Mouse (Mus musculus) forebrain, embryonic 13.5 days (tissue): ENCODE data around the gene Tango2. TPM values are rescaled to one million over a fixed set of nuclear protein-coding genes. Genes with fewer than 3 reads are reported as not detected.

Source experiments
- ATAC-seq: fragments of 200-750 bp; cut with Nextera tagmentation; 2 replicates; pipeline ENCODE4 v1.8.0; 2017
- H3K27ac ChIP-seq: fragments of 300-500 bp; sonication (generic); 2 replicates; pipeline ENCODE4 v1.5.1; 2015; ENCODE audit warnings: inconsistent platforms, mild to moderate bottlenecking, moderate library complexity
- H3K27me3 ChIP-seq: fragments of 300-500 bp; sonication (generic); 2 replicates; pipeline ENCODE4 v1.6.1; 2015; ENCODE audit warnings: mild to moderate bottlenecking, inconsistent platforms
- H3K36me3 ChIP-seq: fragments of 300-500 bp; sonication (generic); 2 replicates; pipeline ENCODE4 v1.6.1; 2015; ENCODE audit warnings: mild to moderate bottlenecking, inconsistent platforms; ENCODE audit not compliant: poor library complexity, severe bottlenecking
- H3K4me1 ChIP-seq: fragments of 300-500 bp; sonication (generic); 2 replicates; pipeline ENCODE4 v1.6.1; 2015; ENCODE audit warnings: inconsistent platforms
- H3K4me2 ChIP-seq: fragments of 300-500 bp; sonication (generic); 2 replicates; pipeline ENCODE4 v1.6.1; 2015; ENCODE audit warnings: inconsistent platforms, mild to moderate bottlenecking, moderate library complexity
- H3K4me3 ChIP-seq: fragments of 300-500 bp; sonication (generic); 2 replicates; pipeline ENCODE4 v1.5.1; 2015; ENCODE audit warnings: mild to moderate bottlenecking, inconsistent platforms
- H3K9ac ChIP-seq: fragments of 300-500 bp; sonication (generic); 2 replicates; pipeline ENCODE4 v1.6.1; 2015; ENCODE audit warnings: mild to moderate bottlenecking, inconsistent platforms
- H3K9me3 ChIP-seq: fragments of 300-500 bp; sonication (generic); replicated peaks from 2 replicates; pipeline ENCODE4 v1.6.1; 2016; ENCODE audit warnings: inconsistent platforms
- WGBS: fragments of 180-500 bp; shearing (Covaris S2); methylation state at CpG from one replicate; pipeline ENCODE4 v1.1.7; 2015; 5-methylcytosine and 5-hydroxymethylcytosine counted together
- polyA plus RNA-seq: library from polyadenylated mRNA; unstranded; fragments of >200 nt; fragmentation: Nextera tagmentation; extraction: Ambion mirVana; gene quantifications from 2 replicates; pipeline ENCODE4 v1.2.1, GENCODE M21; 2015

Tango2 gene
- polyA plus RNA-seq, 1 experiment from 2014 or later: 59.2 TPM

DNA sequence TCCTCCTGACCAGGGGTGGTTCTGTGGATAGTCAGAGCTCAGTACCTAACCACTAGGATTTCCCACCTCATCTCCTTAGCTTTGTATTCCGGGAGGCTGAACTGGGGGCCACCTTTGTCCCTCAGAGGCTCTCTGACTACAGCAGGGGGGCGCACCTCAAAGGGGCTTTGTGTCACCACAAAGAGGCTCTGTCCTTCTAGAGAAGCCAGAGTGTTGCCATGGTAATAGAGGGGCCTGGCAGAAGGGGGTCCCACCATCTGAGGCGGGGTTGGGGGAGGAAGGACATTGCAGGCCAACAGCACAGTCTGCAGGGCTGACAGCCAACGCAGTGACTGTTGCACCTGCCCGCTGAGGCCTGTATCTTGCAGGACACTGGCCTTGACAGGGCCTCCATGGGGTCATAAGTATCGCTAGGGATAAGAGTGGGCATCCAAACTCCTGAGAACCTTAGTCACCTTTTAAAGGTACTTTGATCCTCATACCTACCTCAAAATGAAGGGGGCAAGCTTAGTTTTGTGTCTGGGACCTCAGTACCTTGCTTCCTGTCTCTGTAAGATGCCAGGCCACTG is 32.7 kb upstream of the Tango2 start:
- Histone ChIP-seq H3K9me3 (no peaks in the 10 kb centered on the region), H3K27me3 (no peaks in the 10 kb centered on the region), H3K36me3 (no peaks in the 10 kb centered on the region), H3K4me1 (peaks cover 79% of the 10 kb centered on the region), H3K9ac (peak overlapping the region; percentile 26), H3K27ac (peak overlapping the region; percentile 89), H3K4me2 (peak overlapping the region; percentile 16; the same call in 1 of the 2 replicates), H3K4me3 (no peak overlapping the region)
- 9% methylated on average over 6 of the region's 6 CpGs for WGBS
- peak; percentile 81 for ATAC-seq

GRCm38 (mm10) chr16:18379338-18380001 is 31.6 kb upstream of the Tango2 start:
- no peak for ATAC-seq
- Histone ChIP-seq H3K4me1 (peaks cover 74% of the 10 kb centered on the region), H3K27me3 (no peaks in the 10 kb centered on the region), H3K4me2 (no peak overlapping the region), H3K9me3 (no peaks in the 10 kb centered on the region), H3K27ac (peak overlapping the region; percentile 89), H3K9ac (no peak overlapping the region), H3K36me3 (no peaks in the 10 kb centered on the region), H3K4me3 (no peak overlapping the region)
- WGBS: 55% methylated on average over 8 of the region's 8 CpGs

- Histone ChIP-seq H3K27me3 (no peaks in the 10 kb centered on the region), H3K9me3 (no peaks in the 10 kb centered on the region), H3K4me2 (no peak overlapping the region), H3K4me3 (no peak overlapping the region), H3K36me3 (no peaks in the 10 kb centered on the region), H3K9ac (no peak overlapping the region), H3K27ac (no peak overlapping the region), H3K4me1 (peaks cover 64% of the 10 kb centered on the region)
- 45% methylated on average over 1 of the region's 1 CpGs for WGBS
- no peak for ATAC-seq
Observed at GRCm38 (mm10) chr16:18378489-18378888, 30.6 kb upstream of the Tango2 start.

- WGBS: 30% methylated on average over 3 of the region's 3 CpGs
- no peak overlapping the region for H3K9ac ChIP-seq
- no peak for ATAC-seq
- H3K9me3 ChIP-seq: no peaks in the 10 kb centered on the region
- 0 out of 2 replicates have a peak, but pooled peaks cover 2% of the 10 kb centered on the region for H3K36me3 ChIP-seq
- no peaks in the 10 kb centered on the region for H3K27me3 ChIP-seq
- peaks cover 51% of the 10 kb centered on the region for H3K4me1 ChIP-seq
- H3K4me3 ChIP-seq: no peak overlapping the region
- H3K4me2 ChIP-seq: no peak overlapping the region
- H3K27ac ChIP-seq: no peak overlapping the region
Observed at GRCm38 (mm10) chr16:18377203-18377602, 29.3 kb upstream of the Tango2 start.

DNA sequence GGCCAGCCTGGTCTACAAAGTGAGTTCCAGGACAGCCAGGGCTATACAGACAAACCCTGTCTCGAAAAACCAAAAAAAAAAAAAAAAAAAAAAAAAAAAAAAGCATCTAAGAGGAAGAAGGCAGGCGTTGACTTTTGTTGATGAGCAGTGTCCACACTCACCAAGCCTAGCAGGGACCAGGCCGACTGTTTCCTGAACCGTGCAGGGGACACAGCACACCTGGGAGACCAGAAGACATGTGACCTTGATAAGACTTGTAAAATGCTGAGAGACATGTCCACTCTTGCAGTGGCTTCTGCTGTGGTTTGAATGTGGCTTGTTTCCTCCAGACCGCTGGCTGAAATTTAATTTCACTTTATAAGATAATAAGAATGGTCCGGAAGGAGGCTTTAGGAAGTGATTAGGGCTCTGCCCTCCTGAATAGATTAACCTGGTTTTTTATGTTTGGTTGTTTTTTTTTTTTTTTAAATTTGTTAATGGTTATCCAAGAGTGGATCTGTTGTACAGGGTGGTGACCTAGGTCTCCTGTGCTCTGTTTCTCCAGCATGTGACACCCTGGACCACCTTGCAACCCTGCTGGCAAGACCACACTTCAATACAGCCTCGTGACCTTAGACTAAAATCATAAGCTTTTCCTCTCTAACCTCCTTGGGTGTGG is 28.5 kb upstream of the Tango2 start:
- ATAC-seq: no peak
- H3K9me3 ChIP-seq: no peaks in the 10 kb centered on the region
- H3K9ac ChIP-seq: no peak overlapping the region
- H3K36me3 ChIP-seq: peaks cover 6% of the 10 kb centered on the region; the same call in 1 of the 2 replicates
- no peak overlapping the region for H3K4me2 ChIP-seq
- no peak overlapping the region for H3K27ac ChIP-seq
- no peaks in the 10 kb centered on the region for H3K27me3 ChIP-seq
- no peak overlapping the region for H3K4me3 ChIP-seq
- 92% methylated on average over 7 of the region's 7 CpGs for WGBS
- peaks cover 43% of the 10 kb centered on the region for H3K4me1 ChIP-seq

DNA sequence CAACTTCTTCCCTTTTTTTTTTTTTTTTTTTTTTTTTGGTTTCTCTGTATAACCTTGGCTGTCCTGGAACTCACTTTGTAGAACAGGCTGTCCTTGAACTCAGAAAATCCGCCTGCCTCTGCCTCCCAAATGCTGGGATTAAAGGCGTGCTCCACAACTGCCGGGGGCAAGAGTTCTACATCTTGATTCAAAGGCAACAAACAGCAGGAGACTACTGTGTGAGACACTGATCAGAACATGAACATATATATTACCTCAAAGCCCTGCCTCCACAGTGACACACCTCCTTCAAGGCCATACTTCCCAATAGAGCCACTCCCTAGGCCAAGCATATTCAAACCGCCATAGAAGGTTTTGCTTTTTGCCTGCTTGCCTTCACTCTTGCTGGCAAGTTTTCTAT is 25.7 kb upstream of the Tango2 start:
- H3K4me2 ChIP-seq: no peak overlapping the region
- 94% methylated on average over 4 of the region's 4 CpGs for WGBS
- no peaks in the 10 kb centered on the region for H3K27me3 ChIP-seq
- H3K4me1 ChIP-seq: peaks cover 15% of the 10 kb centered on the region
- no peak overlapping the region for H3K9ac ChIP-seq
- H3K36me3 ChIP-seq: peaks cover 12% of the 10 kb centered on the region; the same call in 1 of the 2 replicates
- H3K4me3 ChIP-seq: no peak overlapping the region
- H3K27ac ChIP-seq: no peak overlapping the region
- H3K9me3 ChIP-seq: no peaks in the 10 kb centered on the region
- no peak for ATAC-seq

GRCm38 (mm10) chr16:18370197-18370596 is 22.3 kb upstream of the Tango2 start:
- H3K9ac ChIP-seq: no peak overlapping the region
- H3K36me3 ChIP-seq: peaks cover 12% of the 10 kb centered on the region; the same call in 1 of the 2 replicates
- no peaks in the 10 kb centered on the region for H3K27me3 ChIP-seq
- no peaks in the 10 kb centered on the region for H3K4me1 ChIP-seq
- WGBS: over 99% methylated on average over 3 of the region's 3 CpGs
- ATAC-seq: no peak
- H3K9me3 ChIP-seq: no peaks in the 10 kb centered on the region
- H3K27ac ChIP-seq: no peak overlapping the region
- H3K4me2 ChIP-seq: no peak overlapping the region
- no peak overlapping the region for H3K4me3 ChIP-seq

GRCm38 (mm10) chr16:18366849-18367248 is 18.9 kb upstream of the Tango2 start:
- WGBS: 92% methylated on average over 4 of the region's 4 CpGs
- Histone ChIP-seq H3K4me3 (no peak overlapping the region), H3K4me2 (no peak overlapping the region)

DNA sequence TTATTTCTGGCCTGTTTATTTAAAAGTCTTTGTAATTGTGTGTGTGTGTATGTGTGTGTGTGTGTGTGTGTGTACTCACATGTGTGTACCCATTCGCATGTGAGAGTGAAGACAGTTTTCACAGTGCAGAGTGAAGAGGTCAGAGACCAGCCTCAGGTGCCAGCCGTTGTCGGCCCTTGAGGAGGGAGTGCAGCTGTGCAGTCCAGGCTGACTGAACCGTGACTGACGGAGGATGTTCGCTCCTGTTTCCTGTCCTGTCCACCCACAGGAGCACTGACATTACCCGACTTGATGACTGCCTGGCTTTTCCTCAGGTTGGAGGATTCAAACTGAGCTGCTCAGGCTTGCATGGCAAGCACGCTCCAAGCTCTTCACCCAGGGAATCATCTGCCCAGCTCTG is 15.0 kb upstream of the Tango2 start:
- H3K9me3 ChIP-seq: no peaks in the 10 kb centered on the region
- no peak overlapping the region for H3K4me3 ChIP-seq
- no peaks in the 10 kb centered on the region for H3K4me1 ChIP-seq
- H3K27ac ChIP-seq: no peak overlapping the region
- H3K27me3 ChIP-seq: no peaks in the 10 kb centered on the region
- no peak overlapping the region for H3K9ac ChIP-seq
- ATAC-seq: no peak
- WGBS: 83% methylated on average over 8 of the region's 8 CpGs
- no peak overlapping the region for H3K4me2 ChIP-seq
- H3K36me3 ChIP-seq: peaks cover 15% of the 10 kb centered on the region

More at GRCm38 (mm10) chr16:18366849-18367248, 18.9 kb upstream of the Tango2 start:
- Histone ChIP-seq H3K9me3 (no peaks in the 10 kb centered on the region), H3K9ac (no peak overlapping the region), H3K36me3 (peaks cover 22% of the 10 kb centered on the region), H3K27me3 (no peaks in the 10 kb centered on the region), H3K27ac (no peak overlapping the region), H3K4me1 (no peaks in the 10 kb centered on the region)
- ATAC-seq: no peak

DNA sequence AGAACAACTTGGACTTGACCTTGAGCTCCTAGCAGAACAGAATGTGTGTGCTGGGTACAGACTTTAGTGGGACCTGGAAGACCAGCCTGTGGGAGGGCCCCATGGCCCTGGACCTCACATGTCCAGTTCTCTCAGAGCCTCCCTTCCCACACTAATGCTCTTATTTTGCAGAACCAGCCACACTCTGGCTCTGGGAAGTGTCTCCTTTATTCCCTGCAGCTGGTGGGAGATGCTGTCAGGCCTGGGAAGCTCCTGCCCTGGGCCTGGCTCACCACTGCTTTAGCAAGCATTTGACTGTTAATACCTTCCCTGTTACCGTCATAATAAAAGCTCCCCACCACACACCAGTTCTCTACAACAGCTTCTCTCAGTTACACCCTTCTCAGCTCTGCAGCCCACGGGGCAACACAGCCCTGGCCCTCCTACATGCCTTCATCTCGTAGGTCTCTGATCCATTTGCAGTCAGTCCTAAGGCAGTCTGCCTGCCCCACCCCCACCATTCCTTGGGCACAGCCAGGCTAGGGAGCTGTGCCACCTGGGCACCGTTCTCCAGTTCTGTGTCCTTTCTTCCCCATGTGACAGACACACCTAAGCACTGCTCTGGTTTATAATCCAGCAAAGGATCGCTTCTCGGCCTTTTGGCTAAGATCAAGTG is 12.4 kb upstream of the Tango2 start:
- Histone ChIP-seq H3K9me3 (no peaks in the 10 kb centered on the region), H3K27ac (no peak overlapping the region), H3K4me2 (no peak overlapping the region), H3K9ac (peak overlapping the region; percentile 9; the same call in 1 of the 2 replicates), H3K4me1 (no peaks in the 10 kb centered on the region), H3K4me3 (no peak overlapping the region), H3K27me3 (no peaks in the 10 kb centered on the region), H3K36me3 (peaks cover 24% of the 10 kb centered on the region)
- 65% methylated on average over 6 of the region's 6 CpGs for WGBS
- ATAC-seq: no peak

DNA sequence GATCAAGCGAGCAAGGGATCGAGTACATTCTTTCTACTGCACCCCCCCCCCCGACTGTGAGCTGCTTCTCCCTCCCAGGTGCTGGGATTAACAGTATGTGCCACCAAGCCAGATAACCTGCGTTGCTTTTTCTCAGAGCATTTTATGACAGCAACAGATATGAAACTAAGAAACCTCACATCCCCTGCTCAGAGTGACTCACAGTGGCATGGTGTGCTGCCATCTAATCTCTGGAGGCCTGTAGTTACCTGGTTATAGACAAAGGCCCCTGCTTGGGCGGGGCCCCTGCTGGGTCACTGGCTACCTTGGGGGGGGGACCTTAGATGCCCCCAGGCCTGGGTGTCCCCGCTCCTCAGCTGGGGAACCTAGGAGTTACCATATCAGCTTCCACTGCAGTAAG is 10.1 kb upstream of the Tango2 start:
- H3K9ac ChIP-seq: no peak overlapping the region
- no peak for ATAC-seq
- H3K9me3 ChIP-seq: no peaks in the 10 kb centered on the region
- H3K4me1 ChIP-seq: peaks cover 3% of the 10 kb centered on the region; the same call in 1 of the 2 replicates
- 85% methylated on average over 6 of the region's 6 CpGs for WGBS
- no peak overlapping the region for H3K4me2 ChIP-seq
- H3K27ac ChIP-seq: no peak overlapping the region
- H3K4me3 ChIP-seq: no peak overlapping the region
- peaks cover 16% of the 10 kb centered on the region for H3K36me3 ChIP-seq
- no peaks in the 10 kb centered on the region for H3K27me3 ChIP-seq

DNA sequence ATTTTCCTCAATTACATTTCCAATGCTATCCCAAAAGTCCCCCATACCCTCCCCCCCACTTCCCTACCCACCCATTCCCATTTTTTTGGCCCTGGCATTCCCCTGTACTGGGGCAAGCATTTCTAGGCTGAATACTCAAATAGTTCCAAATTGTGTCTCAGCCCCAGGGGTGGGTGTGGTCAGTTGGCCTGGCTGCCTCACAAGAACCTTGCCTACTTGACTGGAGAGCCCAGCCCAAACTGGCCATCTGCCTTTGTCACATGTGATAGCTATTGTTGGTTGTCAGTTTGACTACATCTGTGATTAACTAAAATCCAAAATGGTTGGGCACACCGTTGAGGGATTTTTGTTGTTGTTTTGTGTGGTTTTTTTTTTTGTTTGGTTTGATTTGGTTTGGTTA is 9.1 kb upstream of the Tango2 start:
- 85% methylated on average over 1 of the region's 1 CpGs for WGBS
- H3K4me3 ChIP-seq: no peak overlapping the region
- no peak overlapping the region for H3K27ac ChIP-seq
- no peaks in the 10 kb centered on the region for H3K9me3 ChIP-seq
- peaks cover 16% of the 10 kb centered on the region for H3K36me3 ChIP-seq
- H3K4me1 ChIP-seq: peaks cover 5% of the 10 kb centered on the region; the same call in 1 of the 2 replicates
- H3K9ac ChIP-seq: no peak overlapping the region
- H3K27me3 ChIP-seq: no peaks in the 10 kb centered on the region
- H3K4me2 ChIP-seq: no peak overlapping the region
- no peak for ATAC-seq
